ENCODE assay signal across 1 mouse cellular context in the genomic region with DNA sequence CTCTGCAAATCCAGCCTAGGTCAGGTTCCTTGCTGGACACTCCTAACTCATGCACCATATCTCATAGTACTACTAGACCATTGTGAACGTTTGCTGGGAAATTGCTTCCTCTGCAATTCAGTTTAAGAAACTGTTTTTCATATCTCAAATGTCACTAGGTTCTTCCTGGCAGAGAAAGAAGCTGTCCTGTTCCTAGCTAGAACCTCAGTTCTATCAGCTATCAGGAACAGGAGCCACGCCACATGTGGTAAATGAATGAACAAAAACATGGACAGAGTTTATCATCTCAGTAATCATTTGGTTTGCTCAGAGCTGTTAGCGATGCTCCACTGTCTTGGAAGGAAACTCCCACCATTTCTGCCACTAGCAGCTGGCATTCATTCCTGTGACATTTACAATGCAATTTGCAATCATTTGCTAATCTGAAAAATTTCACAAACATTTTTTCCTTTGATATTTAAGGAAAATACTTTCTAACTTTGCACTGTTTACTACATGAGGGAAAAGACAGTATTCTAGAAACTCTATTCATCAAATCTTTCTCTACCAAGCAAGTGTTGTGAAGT.
TF ChIP-seq lines count a peak whose summit lies in the region.

No protein-coding gene starts in this region.

TF ChIP-seq in MEL, 35 proteins besides CTCF, POLR2A, EP300 and RAD21 (continued from another document):
- no peak for TF ChIP-seq NRF1 (IDR thresholded peaks at IDR 0.05; ENCODE audit: insufficient read depth, low read depth, low read length, poor library complexity, severe bottlenecking)
- peak; percentile 73; the same call in 1 of the 2 replicates for TF ChIP-seq MXI1 (IDR thresholded peaks at IDR 0.05; ENCODE audit: low read depth, low read length)
- no peak for TF ChIP-seq SMC3 (IDR thresholded peaks at IDR 0.05; ENCODE audit: low read depth, low read length)
- peak; percentile 80 for TF ChIP-seq SIN3A (IDR thresholded peaks at IDR 0.05; ENCODE audit: low read length)
- TF ChIP-seq MAFK (IDR thresholded peaks at IDR 0.05; ENCODE audit: borderline replicate concordance, low read depth, low read length), result no peak
- no peak for TF ChIP-seq ZMIZ1 (IDR thresholded peaks at IDR 0.05; ENCODE audit: low read depth, low read length)
- TF ChIP-seq TCF12 (IDR thresholded peaks at IDR 0.05; ENCODE audit: low read depth, low read length), result peak; percentile 58; the same call in 1 of the 2 replicates
- TF ChIP-seq NELFE (IDR thresholded peaks at IDR 0.05; ENCODE audit: low read depth, low read length), result no peak; the same call in none of the 2 replicates
- TF ChIP-seq MEF2A (IDR thresholded peaks at IDR 0.05; ENCODE audit: extremely low read depth, insufficient replicate concordance, low read depth, low read length, poor library complexity, severe bottlenecking), result no peak
- peak; percentile 41; the same call in 1 of the 2 replicates for TF ChIP-seq KAT2A (conservative IDR thresholded peaks at IDR 0.05; ENCODE audit: low read depth, low read length)
- no peak for TF ChIP-seq ELF1 (IDR thresholded peaks at IDR 0.05; ENCODE audit: low read depth, low read length)
- peak; percentile 67; the same call in 1 of the 2 replicates for TF ChIP-seq MYC (IDR thresholded peaks at IDR 0.05; ENCODE audit: low read depth, low read length)
